Mouse (Mus musculus) hindbrain, embryonic 12.5 days (tissue): ENCODE results near the gene Zfp955b. TPM values are rescaled to one million over a fixed set of nuclear protein-coding genes. Genes with fewer than 3 reads are reported as not detected.
A peak's percentile ranks its signal among the peaks of the same experiment; 100 is the strongest.
"Not testable (repeated sequence)": the region's sequence is repeated elsewhere in the genome, so short reads cannot be mapped to it uniquely, and the experiment has no call there.

Experiments
- ATAC-seq: fragments of 200-750 bp; cut with Nextera tagmentation; 2 replicates; pipeline ENCODE4 v1.8.0; 2017; ENCODE audit warnings: moderate TSS enrichment; ENCODE audit not compliant: low FRiP score
- H3K27ac ChIP-seq: fragments of 300-500 bp; sonication (generic); 2 replicates; pipeline ENCODE4 v1.5.1; 2016; ENCODE audit warnings: mild to moderate bottlenecking
- H3K27me3 ChIP-seq: fragments of 300-500 bp; sonication (generic); 2 replicates; pipeline ENCODE4 v1.6.1; 2016; ENCODE audit warnings: mild to moderate bottlenecking
- H3K36me3 ChIP-seq: fragments of 300-500 bp; sonication (generic); 2 replicates; pipeline ENCODE4 v1.6.1; 2016; ENCODE audit warnings: mild to moderate bottlenecking
- H3K4me1 ChIP-seq: fragments of 300-500 bp; sonication (generic); 2 replicates; pipeline ENCODE4 v1.6.1; 2016
- H3K4me2 ChIP-seq: fragments of 300-500 bp; sonication (generic); replicated peaks from 2 replicates; pipeline ENCODE4 v1.6.1; 2016; ENCODE audit warnings: mild to moderate bottlenecking
- H3K4me3 ChIP-seq: fragments of 300-500 bp; sonication (generic); 2 replicates; pipeline ENCODE4 v1.5.1; 2016; ENCODE audit warnings: mild to moderate bottlenecking
- H3K9ac ChIP-seq: fragments of 300-500 bp; sonication (generic); 2 replicates; pipeline ENCODE4 v1.6.1; 2016; ENCODE audit warnings: mild to moderate bottlenecking, moderate library complexity
- H3K9me3 ChIP-seq: fragments of 300-500 bp; sonication (generic); replicated peaks from 2 replicates; pipeline ENCODE4 v1.6.1; 2016; ENCODE audit warnings: mild to moderate bottlenecking
- WGBS: fragments of 180-500 bp; shearing (Covaris S2); methylation state at CpG from one replicate; pipeline ENCODE4 v1.1.7; 2016; 5-methylcytosine and 5-hydroxymethylcytosine counted together
- polyA plus RNA-seq: library from polyadenylated mRNA; unstranded; fragments of >200 nt; fragmentation: Nextera tagmentation; extraction: Ambion mirVana; gene quantifications from 2 replicates; pipeline ENCODE4 v1.2.1, GENCODE M21; 2016

Gene Zfp955b
- 14.3 and 15.6 TPM in 2 replicates for polyA plus RNA-seq

DNA sequence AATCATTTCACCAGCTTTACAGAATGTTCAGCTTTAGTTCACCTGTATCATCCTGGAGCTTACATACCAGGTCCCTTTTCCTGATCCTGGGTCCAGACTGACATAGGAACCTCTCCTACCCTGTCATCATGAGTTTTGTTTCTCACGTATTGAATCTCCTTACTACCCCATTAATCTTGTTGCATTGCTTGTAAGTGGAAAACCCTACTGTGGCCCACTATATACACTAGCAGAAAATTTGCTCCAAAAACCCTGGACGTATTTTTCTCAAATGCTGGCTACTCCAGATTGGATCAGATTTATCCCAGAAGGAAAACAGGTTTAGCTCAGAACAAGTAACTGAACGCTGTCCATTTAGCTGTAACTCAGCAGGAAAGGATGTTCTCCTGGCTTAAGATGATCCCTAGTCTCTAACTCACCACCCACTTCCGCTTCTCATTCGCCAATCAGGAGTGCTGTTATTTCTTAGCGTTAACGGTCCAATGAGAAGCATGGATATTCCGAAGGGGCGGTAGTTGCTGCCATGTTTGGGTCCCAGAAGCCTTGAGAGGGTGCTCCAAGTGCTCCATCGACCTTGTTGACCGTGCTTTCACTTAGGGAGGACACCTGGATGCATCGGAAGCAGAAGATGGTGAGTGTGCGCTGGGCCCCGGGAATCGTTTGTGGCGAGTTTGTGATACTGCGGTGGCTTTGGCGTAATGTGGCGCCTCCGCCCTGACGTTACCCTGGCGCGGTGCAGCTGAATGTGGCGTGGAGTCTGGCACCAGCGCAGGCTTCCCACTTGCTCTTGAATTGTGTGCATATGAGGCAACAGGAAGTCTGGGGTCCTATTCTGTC, at the start of gene Zfp955b:
Gene Zfp955b (plus strand): TSS at position 506 of the 837 bp plus-strand sequence.
- peak within 1 kb of the TSS; percentile 36; the same call in 1 of the 2 replicates for H3K4me2 ChIP-seq

GRCm38 (mm10) chr17:33254530-33255318, 34.6 kb upstream of the Zfp955b start, which contains the start of gene Zfp955a:
Zfp955a (minus strand) TSS chr17:33255145.
- not testable (repeated sequence) for H3K4me1 ChIP-seq, H3K27ac ChIP-seq, H3K27me3 ChIP-seq, H3K9me3 ChIP-seq, H3K9ac ChIP-seq, H3K36me3 ChIP-seq, H3K4me3 ChIP-seq
- ATAC-seq = peak; percentile 99
- peak within 1 kb of the TSS; percentile 30; the same call in 1 of the 2 replicates for H3K4me2 ChIP-seq
- WGBS = 35% methylated on average over 1 of the region's 34 CpGs

More for the DNA sequence above, at the start of gene Zfp955b:
- no CpG with 5 or more reads among the region's 25 CpGs for WGBS
- H3K4me3 ChIP-seq, H3K27me3 ChIP-seq, H3K4me1 ChIP-seq, H3K9me3 ChIP-seq, H3K36me3 ChIP-seq, H3K9ac ChIP-seq, H3K27ac ChIP-seq: not testable (repeated sequence)
- peak; percentile 100 for ATAC-seq

GRCm38 (mm10) chr17:33255319-33255657, 34.1 kb upstream of the Zfp955b start:
- not testable (repeated sequence) for H3K4me1 ChIP-seq, H3K9ac ChIP-seq, H3K4me2 ChIP-seq, H3K9me3 ChIP-seq, H3K27ac ChIP-seq, H3K36me3 ChIP-seq, H3K4me3 ChIP-seq, H3K27me3 ChIP-seq
- ATAC-seq = peak; percentile 46
- no CpG with 5 or more reads among the region's 2 CpGs for WGBS

DNA sequence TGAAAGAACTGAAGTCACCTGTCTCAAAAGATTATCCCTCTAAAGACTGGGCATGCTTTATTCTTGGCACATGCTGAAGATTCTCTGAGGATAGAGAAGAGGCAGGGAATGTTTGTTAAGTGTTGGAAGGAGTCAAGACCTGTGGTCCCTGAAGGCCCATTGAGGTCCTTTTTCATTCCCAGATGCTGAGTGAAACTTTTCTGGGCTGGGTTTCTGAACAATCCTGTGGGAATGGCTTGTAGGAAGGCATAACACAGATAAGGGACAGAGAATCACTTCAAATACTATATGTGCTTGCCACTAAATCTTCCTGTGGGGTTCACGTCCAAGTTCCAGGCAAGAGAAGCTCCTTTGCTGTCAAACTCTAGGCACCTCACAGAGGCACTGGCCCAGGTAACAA, 25.0 kb upstream of the Zfp955b start, which contains the start of gene Olfr63:
Gene Olfr63 (plus strand): TSS at position 301 of the 400 bp plus-strand sequence.
- Histone ChIP-seq H3K9ac (no peak within 1 kb of the TSS), H3K4me1 (no peaks in the 10 kb centered on the region), H3K4me3 (no peak within 1 kb of the TSS), H3K36me3 (no peaks in the 10 kb centered on the region), H3K27me3 (0 out of 2 replicates have a peak, but pooled peaks cover 3% of the 10 kb centered on the region), H3K4me2 (no peak within 1 kb of the TSS), H3K9me3 (no peaks in the 10 kb centered on the region), H3K27ac (no peak within 1 kb of the TSS)
- ATAC-seq = no peak
- WGBS = 68% methylated on average over 1 of the region's 1 CpGs

GRCm38 (mm10) chr17:33268907-33269306, 20.4 kb upstream of the Zfp955b start:
- H3K9ac ChIP-seq = no peak overlapping the region
- no peak for ATAC-seq
- WGBS = 91% methylated on average over 9 of the region's 9 CpGs
- no peak overlapping the region for H3K4me3 ChIP-seq
- H3K4me1 ChIP-seq = no peaks in the 10 kb centered on the region
- no peaks in the 10 kb centered on the region for H3K9me3 ChIP-seq
- no peaks in the 10 kb centered on the region for H3K36me3 ChIP-seq
- no peak overlapping the region for H3K4me2 ChIP-seq
- 0 out of 2 replicates have a peak, but pooled peaks cover 3% of the 10 kb centered on the region for H3K27me3 ChIP-seq
- H3K27ac ChIP-seq = no peak overlapping the region

DNA sequence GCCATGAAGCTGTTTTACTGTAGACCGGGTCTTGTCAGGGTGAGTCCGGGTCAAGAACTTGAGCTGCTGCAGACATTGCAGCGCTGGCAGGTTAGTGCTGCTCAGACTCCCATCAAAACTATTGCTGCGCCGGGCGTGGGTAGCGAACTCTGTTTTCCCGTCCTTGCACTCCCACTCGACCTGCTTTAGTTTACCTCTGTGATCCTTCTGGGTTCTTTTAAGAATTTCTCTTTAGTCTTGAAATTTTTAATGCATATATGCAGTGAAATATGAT, 469 bp downstream of the Zfp955b start:
- H3K9me3 ChIP-seq, ATAC-seq, H3K4me3 ChIP-seq, H3K9ac ChIP-seq, H3K27me3 ChIP-seq, H3K36me3 ChIP-seq, H3K27ac ChIP-seq, H3K4me1 ChIP-seq: not testable (repeated sequence)
- peak overlapping the region; percentile 36; the same call in 1 of the 2 replicates for H3K4me2 ChIP-seq
- no CpG with 5 or more reads among the region's 9 CpGs for WGBS

DNA sequence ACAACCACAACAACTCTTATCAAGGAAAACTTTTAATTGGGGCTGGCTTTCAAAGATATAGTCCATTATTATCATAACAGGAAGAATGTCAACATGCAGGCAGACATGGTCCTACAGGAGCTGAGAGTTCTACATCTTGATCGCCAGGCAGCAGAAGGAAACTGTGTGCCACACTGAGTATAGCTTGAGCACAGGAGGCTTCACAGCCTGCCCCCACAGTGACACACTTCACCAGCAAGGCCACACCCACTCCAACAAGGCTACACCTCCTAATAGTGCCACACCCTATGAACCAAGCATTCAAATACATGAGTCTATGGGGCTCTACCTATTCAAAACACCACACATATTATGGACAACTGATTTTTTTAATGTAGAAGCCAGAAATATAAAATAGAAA, 63.6 kb downstream of the Zfp955b start:
- Histone ChIP-seq H3K27ac (no peak overlapping the region), H3K27me3 (no peaks in the 10 kb centered on the region), H3K4me1 (peaks cover 5% of the 10 kb centered on the region), H3K4me3 (no peak overlapping the region), H3K4me2 (no peak overlapping the region), H3K36me3 (no peaks in the 10 kb centered on the region), H3K9ac (no peak overlapping the region), H3K9me3 (peaks cover 17% of the 10 kb centered on the region; the same call in 1 of the 2 replicates)
- 100% methylated on average over 1 of the region's 1 CpGs for WGBS
- no peak for ATAC-seq

Other genes starting within 250 kb of the Zfp955b start
- not detected in 2 replicates for gene 4921501E09Rik, start 221.5 kb upstream of the Zfp955b start, polyA plus RNA-seq
- gene Zfp563, start 200.2 kb upstream of the Zfp955b start, polyA plus RNA-seq = 15.6 and 18.2 TPM in 2 replicates
- 0.18 TPM in 1 of 2 replicates, not detected in the other for gene Morc2b, start 149.9 kb upstream of the Zfp955b start, polyA plus RNA-seq
- gene Olfr55, start 121.1 kb upstream of the Zfp955b start, polyA plus RNA-seq = not detected in 2 replicates
- gene Olfr239, start 98.2 kb upstream of the Zfp955b start, polyA plus RNA-seq = 0.05 TPM in 1 of 2 replicates, not detected in the other
- gene Olfr1564, start 67.9 kb upstream of the Zfp955b start, polyA plus RNA-seq = not detected in 2 replicates
- gene Zfp955a, start 34.4 kb upstream of the Zfp955b start, polyA plus RNA-seq = 20.4 and 21.8 TPM in 2 replicates
- gene Olfr63, start 24.9 kb upstream of the Zfp955b start, polyA plus RNA-seq = 0.03 TPM in 1 of 2 replicates, not detected in the other
- 12.6 and 13.7 TPM in 2 replicates for gene Zfp81, start 69.3 kb downstream of the Zfp955b start, polyA plus RNA-seq
- gene Zfp101, start 105.1 kb downstream of the Zfp955b start, polyA plus RNA-seq = 19.4 and 22.4 TPM in 2 replicates
- gene Actl9, start 143.4 kb downstream of the Zfp955b start, polyA plus RNA-seq = not detected in 2 replicates
- gene Adamts10, start 234.7 kb downstream of the Zfp955b start, polyA plus RNA-seq = 67.1 and 73.8 TPM in 2 replicates